In the genomic region with DNA sequence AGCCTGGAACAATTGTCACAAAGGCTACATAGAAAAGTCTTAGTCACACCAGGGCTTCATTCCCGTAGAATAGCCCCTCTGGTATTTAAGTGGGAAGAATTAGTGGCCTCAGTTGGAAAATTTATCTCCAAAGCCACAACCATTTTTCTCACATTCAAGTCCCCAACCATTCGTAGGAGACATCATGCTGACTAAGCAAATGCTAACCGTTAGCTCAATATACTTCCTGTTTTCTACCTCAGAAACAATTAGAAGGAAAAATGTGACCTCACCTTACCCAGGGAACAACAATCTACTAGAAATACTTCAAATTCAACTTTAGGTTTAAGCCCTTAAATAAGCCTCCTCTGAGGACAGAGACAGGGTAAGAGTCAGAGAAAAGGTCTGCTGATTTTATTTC, we compare ENCODE assay signal across 15 mouse cellular contexts.
"Had no signal": no experiment of that assay in that cellular context is flagged by ENCODE, and none has a peak within 500 bp of the region (broad histone marks: within the 10 kb centered on the region; RNA-seq: fewer than 3 reads in every experiment).

No protein-coding gene starts in this region.

- H3K36me3 ChIP-seq: lung, embryonic 15.5 days; midbrain, embryonic 13.5 days; midbrain, embryonic 15.5 days; neural tube, embryonic 12.5 days had no signal

- H3K4me3 ChIP-seq: lung, embryonic 15.5 days; megakaryocyte, embryonic 14.5 days; midbrain, embryonic 13.5 days; midbrain, embryonic 15.5 days; neural tube, embryonic 12.5 days had no signal

- H3K27me3 ChIP-seq: lung, embryonic 15.5 days; midbrain, embryonic 13.5 days; midbrain, embryonic 15.5 days; neural tube, embryonic 12.5 days had no signal

- H3K9me3 ChIP-seq: lung, embryonic 15.5 days; megakaryocyte, embryonic 14.5 days; midbrain, embryonic 13.5 days; midbrain, embryonic 15.5 days; neural tube, embryonic 12.5 days had no signal

- H3K4me2 ChIP-seq: lung, embryonic 15.5 days; midbrain, embryonic 11.5 days; midbrain, embryonic 13.5 days; midbrain, embryonic 15.5 days; neural tube, embryonic 12.5 days had no signal

- ATAC-seq: lung, postnatal 0 days; midbrain, embryonic 13.5 days; midbrain, embryonic 15.5 days had no signal

- H3K27ac ChIP-seq: lung, embryonic 15.5 days; macrophage; midbrain, embryonic 13.5 days; midbrain, embryonic 15.5 days; neural tube, embryonic 12.5 days had no signal

- H3K4me1 ChIP-seq: lung, embryonic 15.5 days had no signal

- H3K9ac ChIP-seq: lung, embryonic 15.5 days; midbrain, embryonic 13.5 days; midbrain, embryonic 15.5 days; neural tube, embryonic 12.5 days had no signal

- DNase-seq: lung, adult 2 months; lung, postnatal 14 days; lung, postnatal 36 days; right cerebral cortex, postnatal 14 days; thymus, adult 18-20 months; thymus, postnatal 14 days; thymus, postnatal 36 days had no signal
